Mouse (Mus musculus): ENCODE measurements around the gene 6030408B16Rik. TPM values are rescaled to one million over a fixed set of nuclear protein-coding genes. Genes with fewer than 3 reads are reported as not detected.

6030408B16Rik gene
- polyA plus RNA-seq, 1 experiment = 0.91 TPM

- Histone ChIP-seq H3K4me1 (ENCODE audit: control insufficient read depth, insufficient read depth, insufficient read length, low read length) (peaks cover 14% of the 10 kb centered on the region), H3K4me3 (ENCODE audit: insufficient read depth, low read depth, low read length) (no peak overlapping the region), H3K27ac (replicated peaks; ENCODE audit: low read depth, low read length) (0 out of 2 replicates have a peak overlapping the region, but pooled peaks have one; percentile 33)
Measured at GRCm38 (mm10) chr15:101259922-101260321, 33.1 kb upstream of the 6030408B16Rik start.

GRCm38 (mm10) chr15:101260387-101260786 is 32.6 kb upstream of the 6030408B16Rik start:
- H3K27ac ChIP-seq (replicated peaks; ENCODE audit: low read depth, low read length) = peak overlapping the region; percentile 68
- peaks cover 14% of the 10 kb centered on the region for H3K4me1 ChIP-seq (ENCODE audit: control insufficient read depth, insufficient read depth, insufficient read length, low read length)
- no peak overlapping the region for H3K4me3 ChIP-seq (ENCODE audit: insufficient read depth, low read depth, low read length)

GRCm38 (mm10) chr15:101260874-101261622 is 32.0 kb upstream of the 6030408B16Rik start:
- H3K4me1 ChIP-seq (ENCODE audit: control insufficient read depth, insufficient read depth, insufficient read length, low read length) = peaks cover 17% of the 10 kb centered on the region
- H3K4me3 ChIP-seq (ENCODE audit: insufficient read depth, low read depth, low read length) = peak overlapping the region; percentile 26

GRCm38 (mm10) chr15:101262502-101262901 is 30.5 kb upstream of the 6030408B16Rik start:
- Histone ChIP-seq H3K4me1 (ENCODE audit: control insufficient read depth, insufficient read depth, insufficient read length, low read length) (peaks cover 18% of the 10 kb centered on the region), H3K4me3 (ENCODE audit: insufficient read depth, low read depth, low read length) (no peak overlapping the region), H3K27ac (replicated peaks; ENCODE audit: low read depth, low read length) (peak overlapping the region; percentile 20; the same call in 1 of the 2 replicates)

More at GRCm38 (mm10) chr15:101260874-101261622, 32.0 kb upstream of the 6030408B16Rik start:
- H3K27ac ChIP-seq (replicated peaks; ENCODE audit: low read depth, low read length) = peak overlapping the region; percentile 68

GRCm38 (mm10) chr15:101266132-101266963 is 26.7 kb upstream of the 6030408B16Rik start:
- H3K27ac ChIP-seq (replicated peaks; ENCODE audit: low read depth, low read length) = peak overlapping the region; percentile 73
- peak overlapping the region; percentile 78 for H3K4me3 ChIP-seq (ENCODE audit: insufficient read depth, low read depth, low read length)
- H3K4me1 ChIP-seq (ENCODE audit: control insufficient read depth, insufficient read depth, insufficient read length, low read length) = peaks cover 11% of the 10 kb centered on the region

- Histone ChIP-seq H3K27ac (replicated peaks; ENCODE audit: low read depth, low read length) (peak overlapping the region; percentile 70), H3K4me3 (ENCODE audit: insufficient read depth, low read depth, low read length) (peak overlapping the region; percentile 78), H3K4me1 (ENCODE audit: control insufficient read depth, insufficient read depth, insufficient read length, low read length) (peaks cover 6% of the 10 kb centered on the region)
Measured at GRCm38 (mm10) chr15:101267053-101268032, 25.7 kb upstream of the 6030408B16Rik start.

GRCm38 (mm10) chr15:101270101-101270820 is 22.8 kb upstream of the 6030408B16Rik start:
- no peak overlapping the region; the same call in 1 of the 2 replicates for H3K4me3 ChIP-seq (ENCODE audit: insufficient read depth, low read depth, low read length)
- no peak overlapping the region for H3K27ac ChIP-seq (replicated peaks; ENCODE audit: low read depth, low read length)
- peaks cover 3% of the 10 kb centered on the region for H3K4me1 ChIP-seq (ENCODE audit: control insufficient read depth, insufficient read depth, insufficient read length, low read length)

GRCm38 (mm10) chr15:101271107-101271506 is 21.9 kb upstream of the 6030408B16Rik start:
- no peak overlapping the region for H3K4me3 ChIP-seq (ENCODE audit: insufficient read depth, low read depth, low read length)
- H3K4me1 ChIP-seq (ENCODE audit: control insufficient read depth, insufficient read depth, insufficient read length, low read length) = peaks cover under 1% of the 10 kb centered on the region
- no peak overlapping the region for H3K27ac ChIP-seq (replicated peaks; ENCODE audit: low read depth, low read length)

GRCm38 (mm10) chr15:101271513-101271912 is 21.5 kb upstream of the 6030408B16Rik start:
- H3K4me1 ChIP-seq (ENCODE audit: control insufficient read depth, insufficient read depth, insufficient read length, low read length) = no peaks in the 10 kb centered on the region; the same call in 1 of the 2 replicates
- H3K27ac ChIP-seq (replicated peaks; ENCODE audit: low read depth, low read length) = no peak overlapping the region
- H3K4me3 ChIP-seq (ENCODE audit: insufficient read depth, low read depth, low read length) = no peak overlapping the region

- Histone ChIP-seq H3K27ac (replicated peaks; ENCODE audit: low read depth, low read length) (no peak overlapping the region), H3K4me3 (ENCODE audit: insufficient read depth, low read depth, low read length) (no peak overlapping the region), H3K4me1 (ENCODE audit: control insufficient read depth, insufficient read depth, insufficient read length, low read length) (no peaks in the 10 kb centered on the region; the same call in 1 of the 2 replicates)
Measured at GRCm38 (mm10) chr15:101274380-101274779, 18.6 kb upstream of the 6030408B16Rik start.

- Histone ChIP-seq H3K4me1 (ENCODE audit: control insufficient read depth, insufficient read depth, insufficient read length, low read length) (no peaks in the 10 kb centered on the region), H3K27ac (replicated peaks; ENCODE audit: low read depth, low read length) (no peak overlapping the region), H3K4me3 (ENCODE audit: insufficient read depth, low read depth, low read length) (no peak overlapping the region)
Measured at GRCm38 (mm10) chr15:101277351-101277899, 15.6 kb upstream of the 6030408B16Rik start.

- H3K4me3 ChIP-seq (ENCODE audit: insufficient read depth, low read depth, low read length) = no peak overlapping the region
- no peaks in the 10 kb centered on the region for H3K4me1 ChIP-seq (ENCODE audit: control insufficient read depth, insufficient read depth, insufficient read length, low read length)
- H3K27ac ChIP-seq (replicated peaks; ENCODE audit: low read depth, low read length) = no peak overlapping the region
Measured at GRCm38 (mm10) chr15:101278589-101278988, 14.4 kb upstream of the 6030408B16Rik start.

GRCm38 (mm10) chr15:101279430-101279999 is 13.5 kb upstream of the 6030408B16Rik start:
- H3K27ac ChIP-seq (replicated peaks; ENCODE audit: low read depth, low read length) = no peak overlapping the region
- no peak overlapping the region for H3K4me3 ChIP-seq (ENCODE audit: insufficient read depth, low read depth, low read length)
- H3K4me1 ChIP-seq (ENCODE audit: control insufficient read depth, insufficient read depth, insufficient read length, low read length) = no peaks in the 10 kb centered on the region

Data from brown adipose tissue, adult 24 weeks (tissue).